Mouse (Mus musculus) limb, embryonic 13.5 days (tissue): Measurements from ENCODE around the gene Sval2. TPM values are rescaled to one million over a fixed set of nuclear protein-coding genes. Genes with fewer than 3 reads are reported as not detected.

Experiments used
- ATAC-seq: fragments of 200-750 bp; cut with Nextera tagmentation; 2 replicates; pipeline ENCODE4 v1.8.0; 2017; ENCODE audit warnings: low read depth, moderate number of reproducible peaks, moderate TSS enrichment; ENCODE audit not compliant: low FRiP score
- H3K27ac ChIP-seq: fragments of 300-500 bp; sonication (generic); 2 replicates; pipeline ENCODE4 v1.5.1; 2015; ENCODE audit warnings: inconsistent platforms, mild to moderate bottlenecking, moderate library complexity
- H3K27me3 ChIP-seq: fragments of 300-500 bp; sonication (generic); 2 replicates; pipeline ENCODE4 v1.6.1; 2015; ENCODE audit warnings: mild to moderate bottlenecking, inconsistent platforms
- H3K36me3 ChIP-seq: fragments of 300-500 bp; sonication (generic); 2 replicates; pipeline ENCODE4 v1.6.1; 2015; ENCODE audit warnings: inconsistent platforms, mild to moderate bottlenecking, moderate library complexity
- H3K4me1 ChIP-seq: fragments of 300-500 bp; sonication (generic); 2 replicates; pipeline ENCODE4 v1.6.1; 2015; ENCODE audit warnings: inconsistent platforms
- H3K4me2 ChIP-seq: fragments of 300-500 bp; sonication (generic); replicated peaks from 2 replicates; pipeline ENCODE4 v1.6.1; 2015; ENCODE audit warnings: inconsistent platforms, mild to moderate bottlenecking, moderate library complexity
- H3K4me3 ChIP-seq: fragments of 300-500 bp; sonication (generic); 2 replicates; pipeline ENCODE4 v1.5.1; 2015; ENCODE audit warnings: moderate library complexity, mild to moderate bottlenecking, inconsistent platforms
- H3K9ac ChIP-seq: fragments of 300-500 bp; sonication (generic); 2 replicates; pipeline ENCODE4 v1.6.1; 2015; ENCODE audit warnings: mild to moderate bottlenecking, inconsistent platforms
- H3K9me3 ChIP-seq: fragments of 300-500 bp; sonication (generic); 2 replicates; pipeline ENCODE4 v1.6.1; 2016; ENCODE audit warnings: inconsistent platforms
- WGBS: fragments of 180-500 bp; shearing (Covaris S2); methylation state at CpG from one replicate; pipeline ENCODE4 v1.1.7; 2015; 5-methylcytosine and 5-hydroxymethylcytosine counted together
- polyA plus RNA-seq: library from polyadenylated mRNA; unstranded; fragments of >200 nt; fragmentation: Nextera tagmentation; extraction: Ambion mirVana; gene quantifications from 2 replicates; pipeline ENCODE4 v1.2.1, GENCODE M21; 2015

Sval2 gene
- polyA plus RNA-seq: not detected in 2 replicates

GRCm38 (mm10) chr6:41852689-41853088 lies at the start of gene Sval2:
Gene Sval2 (plus strand): TSS chr6:41852989.
- Histone ChIP-seq H3K4me2 (no peak within 1 kb of the TSS), H3K36me3 (no peaks in the 10 kb centered on the region), H3K27ac (no peak within 1 kb of the TSS), H3K9ac (no peak within 1 kb of the TSS), H3K9me3 (no peaks in the 10 kb centered on the region), H3K4me1 (no peaks in the 10 kb centered on the region), H3K4me3 (no peak within 1 kb of the TSS), H3K27me3 (no peaks in the 10 kb centered on the region)
- WGBS: 79% methylated on average over 3 of the region's 3 CpGs
- no peak for ATAC-seq

GRCm38 (mm10) chr6:41824086-41824485 lies 28.7 kb upstream of the Sval2 start:
- Histone ChIP-seq H3K27me3 (no peaks in the 10 kb centered on the region), H3K27ac (no peak overlapping the region), H3K4me3 (no peak overlapping the region), H3K4me2 (no peak overlapping the region), H3K4me1 (no peaks in the 10 kb centered on the region), H3K9ac (no peak overlapping the region), H3K36me3 (no peaks in the 10 kb centered on the region), H3K9me3 (no peaks in the 10 kb centered on the region)
- no peak for ATAC-seq

- no peak overlapping the region for H3K27ac ChIP-seq
- no peak overlapping the region for H3K4me2 ChIP-seq
- H3K4me3 ChIP-seq: no peak overlapping the region
- WGBS: 87% methylated on average over 2 of the region's 2 CpGs
- no peaks in the 10 kb centered on the region for H3K36me3 ChIP-seq
- no peak overlapping the region for H3K9ac ChIP-seq
- H3K27me3 ChIP-seq: no peaks in the 10 kb centered on the region
- H3K9me3 ChIP-seq: no peaks in the 10 kb centered on the region
- H3K4me1 ChIP-seq: no peaks in the 10 kb centered on the region
- no peak for ATAC-seq
Measured at GRCm38 (mm10) chr6:41829516-41829915, 23.3 kb upstream of the Sval2 start.

GRCm38 (mm10) chr6:41847235-41847634 lies 5.6 kb upstream of the Sval2 start, which contains the start of gene Pip:
Gene Pip (plus strand): TSS chr6:41847535.
- no peak within 1 kb of the TSS for H3K9ac ChIP-seq
- H3K9me3 ChIP-seq: no peaks in the 10 kb centered on the region
- no peak within 1 kb of the TSS for H3K4me2 ChIP-seq
- ATAC-seq: no peak
- H3K4me3 ChIP-seq: no peak within 1 kb of the TSS
- no peaks in the 10 kb centered on the region for H3K27me3 ChIP-seq
- WGBS: 83% methylated on average over 2 of the region's 2 CpGs
- no peaks in the 10 kb centered on the region for H3K36me3 ChIP-seq
- H3K27ac ChIP-seq: no peak within 1 kb of the TSS
- no peaks in the 10 kb centered on the region for H3K4me1 ChIP-seq

DNA sequence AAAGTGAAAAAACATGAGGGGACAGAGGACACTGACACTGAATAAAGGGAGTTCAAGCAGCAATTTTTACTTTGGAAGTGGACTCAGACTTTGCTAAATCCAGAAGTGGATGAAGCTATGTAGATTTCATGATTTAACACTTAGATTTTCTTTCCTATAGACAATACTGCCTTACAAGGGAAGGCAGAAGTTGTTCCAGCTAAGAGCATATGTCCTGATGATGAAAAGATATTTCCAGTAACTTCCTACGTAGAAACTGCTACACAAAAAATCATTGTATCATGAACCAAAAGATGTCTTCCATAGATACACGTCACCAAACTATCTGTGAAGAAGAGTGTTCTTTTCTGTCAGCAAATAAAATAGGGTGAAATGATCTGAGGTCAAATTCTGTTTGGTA lies 11.2 kb downstream of the Sval2 start:
- Histone ChIP-seq H3K9ac (no peak overlapping the region), H3K4me3 (no peak overlapping the region), H3K27ac (no peak overlapping the region), H3K27me3 (no peaks in the 10 kb centered on the region), H3K4me1 (no peaks in the 10 kb centered on the region), H3K4me2 (no peak overlapping the region), H3K36me3 (no peaks in the 10 kb centered on the region), H3K9me3 (no peaks in the 10 kb centered on the region)
- ATAC-seq: no peak
- 81% methylated on average over 2 of the region's 2 CpGs for WGBS

DNA sequence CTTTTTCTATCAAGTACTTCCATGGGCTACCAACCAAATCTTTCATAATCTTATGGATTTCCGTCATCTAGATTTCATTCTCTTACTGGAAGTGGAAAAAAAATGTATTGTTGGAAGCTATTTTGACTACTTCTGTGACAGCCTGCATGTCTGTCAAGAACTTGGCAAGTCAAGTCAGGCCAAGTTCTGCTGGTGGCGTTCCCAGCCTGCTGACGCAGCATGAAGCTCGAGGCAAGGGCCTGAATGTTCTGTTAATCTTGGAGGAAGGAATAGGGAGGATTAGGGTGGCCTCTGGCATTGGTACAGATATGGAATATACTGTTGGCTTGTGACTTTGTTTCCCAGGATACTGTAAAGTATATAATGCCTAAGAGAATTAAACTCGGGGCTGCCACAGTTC lies 58.8 kb downstream of the Sval2 start:
- Histone ChIP-seq H3K4me2 (no peak overlapping the region), H3K9me3 (no peaks in the 10 kb centered on the region), H3K27ac (no peak overlapping the region), H3K4me1 (no peaks in the 10 kb centered on the region), H3K4me3 (no peak overlapping the region), H3K27me3 (no peaks in the 10 kb centered on the region), H3K36me3 (no peaks in the 10 kb centered on the region), H3K9ac (no peak overlapping the region)
- WGBS: 81% methylated on average over 5 of the region's 5 CpGs
- ATAC-seq: no peak

Other genes starting within 250 kb of the Sval2 start
- gene Ephb6, start 247.5 kb upstream of the Sval2 start, polyA plus RNA-seq: 20.6 and 21.3 TPM in 2 replicates
- gene Trpv6, start 216.6 kb upstream of the Sval2 start, polyA plus RNA-seq: 0.54 and 0.66 TPM in 2 replicates
- gene Trpv5, start 172.2 kb upstream of the Sval2 start, polyA plus RNA-seq: not detected in 2 replicates
- gene Llcfc1, start 168.6 kb upstream of the Sval2 start, polyA plus RNA-seq: not detected in 2 replicates
- 2.1 and 3.5 TPM in 2 replicates for gene Kel, start 148.7 kb upstream of the Sval2 start, polyA plus RNA-seq
- not detected in 2 replicates for gene Olfr459, start 77.8 kb upstream of the Sval2 start, polyA plus RNA-seq
- gene Pip, start 5.5 kb upstream of the Sval2 start, polyA plus RNA-seq: not detected in 2 replicates
- not detected in 2 replicates for gene Sval1, start 98.6 kb downstream of the Sval2 start, polyA plus RNA-seq
- gene Sval3, start 115.2 kb downstream of the Sval2 start, polyA plus RNA-seq: not detected in 2 replicates
- gene Sva, start 185.4 kb downstream of the Sval2 start, polyA plus RNA-seq: not detected in 2 replicates